26 mouse cellular contexts compared by ENCODE assay signal in the genomic region with DNA sequence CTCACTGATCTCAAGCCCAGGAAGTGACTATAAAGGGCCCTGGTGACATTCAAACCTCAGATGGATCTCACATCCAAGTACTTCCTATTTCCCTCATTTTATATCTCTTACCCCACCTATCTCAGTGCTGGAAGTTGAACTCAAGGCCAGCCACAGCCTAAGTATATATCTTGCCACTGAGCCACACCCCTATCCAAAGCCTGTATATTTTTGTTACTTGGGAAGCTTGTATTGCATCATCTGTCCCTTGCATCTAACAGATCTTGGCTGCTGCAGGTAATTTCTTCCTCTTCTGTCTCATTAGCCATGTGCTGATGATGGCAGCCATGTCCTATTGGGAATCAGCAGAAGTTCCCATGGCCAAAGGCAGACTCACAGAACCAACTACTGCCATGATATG.
A peak's percentile ranks its signal among the peaks of the same experiment; 100 is the strongest.
DNase-seq lines count a peak whose midpoint lies in the region; ATAC-seq and TF ChIP-seq lines count a peak whose summit lies in the region.
"Had no signal": no experiment of that assay in that cellular context is flagged by ENCODE, and none has a peak within 500 bp of the region (broad histone marks: within the 10 kb centered on the region; RNA-seq: fewer than 3 reads in every experiment).

No protein-coding gene starts in this region.

- H3K4me1 ChIP-seq in lung, postnatal 0 days (ENCODE audit: insufficient read depth, low read depth, low read length) = no peaks in the 10 kb centered on the region
- peaks cover 16% of the 10 kb centered on the region; the same call in 1 of the 2 replicates for H3K4me1 ChIP-seq in small intestine, adult 2 months (ENCODE audit: control insufficient read depth, insufficient read depth, insufficient read length, low read length)
- H3K4me1 ChIP-seq: embryonic facial prominence, embryonic 12.5 days; embryonic facial prominence, embryonic 15.5 days; heart, embryonic 12.5 days; heart, embryonic 15.5 days; hindbrain, embryonic 12.5 days; hindbrain, embryonic 15.5 days had no signal

- no peaks in the 10 kb centered on the region for H3K36me3 ChIP-seq in lung, postnatal 0 days (ENCODE audit: insufficient read depth, low read length)
- no peaks in the 10 kb centered on the region for H3K36me3 ChIP-seq in small intestine, adult 2 months (ENCODE audit: control insufficient read depth, insufficient read depth, low read length)
- H3K36me3 ChIP-seq: embryonic facial prominence, embryonic 12.5 days; embryonic facial prominence, embryonic 15.5 days; heart, embryonic 12.5 days; heart, embryonic 15.5 days; hindbrain, embryonic 12.5 days; hindbrain, embryonic 15.5 days had no signal

- no peaks in the 10 kb centered on the region for H3K9me3 ChIP-seq in lung, postnatal 0 days (ENCODE audit: low read length)
- H3K9me3 ChIP-seq: embryonic facial prominence, embryonic 12.5 days; embryonic facial prominence, embryonic 15.5 days; heart, embryonic 12.5 days; heart, embryonic 15.5 days; hindbrain, embryonic 12.5 days; hindbrain, embryonic 15.5 days had no signal

- H3K27me3 ChIP-seq in lung, postnatal 0 days (replicated peaks; ENCODE audit: insufficient read depth, low read length) = no peaks in the 10 kb centered on the region
- no peaks in the 10 kb centered on the region for H3K27me3 ChIP-seq in small intestine, adult 2 months (ENCODE audit: control insufficient read depth, insufficient read depth, low read length)
- H3K27me3 ChIP-seq: CH12.LX; embryonic facial prominence, embryonic 12.5 days; embryonic facial prominence, embryonic 15.5 days; heart, embryonic 12.5 days; heart, embryonic 15.5 days; hindbrain, embryonic 12.5 days; hindbrain, embryonic 15.5 days had no signal

- H3K4me3 ChIP-seq in lung, postnatal 0 days (ENCODE audit: low read depth, low read length) = no peak overlapping the region
- H3K4me3 ChIP-seq in small intestine, adult 2 months (ENCODE audit: low read depth, low read length) = no peak overlapping the region
- H3K4me3 ChIP-seq: embryonic facial prominence, embryonic 12.5 days; embryonic facial prominence, embryonic 15.5 days; heart, embryonic 12.5 days; heart, embryonic 15.5 days; hindbrain, embryonic 12.5 days; hindbrain, embryonic 15.5 days had no signal

- ATAC-seq in lung, postnatal 0 days = no peak
- ATAC-seq: forebrain, embryonic 14.5 days; forebrain, postnatal 0 days had no signal

- TF ChIP-seq CTCF in lung, postnatal 0 days (IDR thresholded peaks at IDR 0.05) = no peak
- TF ChIP-seq CTCF in small intestine, adult 2 months (IDR thresholded peaks at IDR 0.05; ENCODE audit: extremely low read depth, insufficient read length, insufficient replicate concordance, low read depth, low read length) = no peak

- H3K9ac ChIP-seq in lung, postnatal 0 days (replicated peaks; ENCODE audit: low read depth) = no peak overlapping the region
- H3K9ac ChIP-seq: embryonic facial prominence, embryonic 12.5 days; embryonic facial prominence, embryonic 15.5 days; forebrain, postnatal 0 days; heart, embryonic 12.5 days; heart, embryonic 15.5 days; hindbrain, embryonic 12.5 days; hindbrain, embryonic 15.5 days had no signal

- H3K4me2 ChIP-seq in lung, postnatal 0 days (replicated peaks; ENCODE audit: low read depth, low read length) = no peak overlapping the region
- H3K4me2 ChIP-seq: embryonic facial prominence, embryonic 12.5 days; embryonic facial prominence, embryonic 15.5 days; heart, embryonic 12.5 days; heart, embryonic 15.5 days; hindbrain, embryonic 12.5 days; hindbrain, embryonic 15.5 days had no signal

- peak; percentile 87 for DNase-seq in heart, adult 11 months
- DNase-seq in heart, postnatal 4 days = no peak
- DNase-seq in lung, postnatal 0 days (ENCODE audit: low spot score) = no peak
- DNase-seq in lung, postnatal 25 days (ENCODE audit: low spot score) = no peak
- no peak for DNase-seq in layer of hippocampus, postnatal 36 days
- DNase-seq: adrenal gland, adult 2 months; adrenal gland, postnatal 14 days; B cell, adult 2 months; cerebellum, adult 11 months; cerebellum, adult 2 months; cerebellum, adult 9-11 months; cerebellum, postnatal 25 days; forebrain, postnatal 0 days; gastrocnemius, postnatal 10 days; gastrocnemius, postnatal 36 days; heart, postnatal 10 days; kidney, adult 11 months had no signal

- TF ChIP-seq EP300 in lung, postnatal 0 days (IDR thresholded peaks at IDR 0.05) = no peak

- H3K27ac ChIP-seq in lung, postnatal 0 days (ENCODE audit: low read length) = 0 out of 2 replicates have a peak overlapping the region, but pooled peaks have one; percentile 59
- peak overlapping the region; percentile 42 for H3K27ac ChIP-seq in small intestine, adult 2 months (ENCODE audit: insufficient read depth, low read depth, low read length)
- H3K27ac ChIP-seq: embryonic facial prominence, embryonic 12.5 days; embryonic facial prominence, embryonic 15.5 days; heart, embryonic 15.5 days; hindbrain, embryonic 12.5 days; hindbrain, embryonic 15.5 days had no signal

- no peak for TF ChIP-seq POLR2A in small intestine, adult 2 months (IDR thresholded peaks at IDR 0.05; ENCODE audit: low read depth, low read length)
